Mouse (Mus musculus) frontal cortex, postnatal 36 days (tissue): ENCODE results near the gene Cer1.
A peak's percentile ranks its signal among the peaks of the same experiment; 100 is the strongest.

Experiments
- DNase-seq, 2 experiments: peaks; one replicate each; pipeline ENCODE4 v3.0.0; 2022; ENCODE audit warnings: low spot score in 2 of 2

Cer1 gene

DNA sequence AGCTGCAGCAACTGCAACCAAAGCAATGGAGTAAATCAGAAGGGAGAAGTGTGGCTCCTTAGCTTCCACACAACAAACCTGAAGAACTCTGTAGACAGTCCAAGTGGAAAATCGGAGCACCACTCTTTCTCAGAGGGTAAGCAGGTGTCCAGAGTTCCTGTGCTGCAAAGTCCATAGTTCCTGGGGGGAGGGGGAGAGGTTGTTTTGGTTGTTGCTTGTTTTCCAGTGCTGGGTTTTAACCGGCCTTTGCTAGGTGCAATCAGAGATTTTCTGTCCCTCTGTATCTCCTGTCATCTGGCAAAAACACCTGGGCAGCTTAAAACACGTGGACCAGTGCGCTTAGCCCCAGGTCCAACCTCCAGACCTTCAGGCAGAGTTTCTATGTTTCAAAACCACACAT lies 10.2 kb downstream of the Cer1 start:
- no peak for DNase-seq

DNA sequence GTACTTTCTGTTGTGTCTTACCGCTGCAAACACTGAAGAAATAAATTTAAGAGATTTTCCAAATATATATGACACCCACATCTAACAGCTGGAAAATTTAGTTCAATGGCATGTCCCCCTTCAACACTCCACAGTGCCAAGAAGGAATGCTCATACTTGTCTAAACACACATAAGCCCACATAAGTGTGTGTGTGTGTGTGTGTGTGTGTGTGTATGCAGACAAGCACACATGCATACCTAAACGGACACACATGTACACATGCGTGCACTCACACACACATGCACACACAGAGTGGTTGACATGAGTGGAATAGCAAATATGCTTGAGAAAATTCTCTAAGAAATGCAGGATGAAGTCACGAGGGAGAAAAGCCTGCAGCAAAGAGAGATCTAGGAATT lies 12.4 kb downstream of the Cer1 start:
- no peak for DNase-seq

DNA sequence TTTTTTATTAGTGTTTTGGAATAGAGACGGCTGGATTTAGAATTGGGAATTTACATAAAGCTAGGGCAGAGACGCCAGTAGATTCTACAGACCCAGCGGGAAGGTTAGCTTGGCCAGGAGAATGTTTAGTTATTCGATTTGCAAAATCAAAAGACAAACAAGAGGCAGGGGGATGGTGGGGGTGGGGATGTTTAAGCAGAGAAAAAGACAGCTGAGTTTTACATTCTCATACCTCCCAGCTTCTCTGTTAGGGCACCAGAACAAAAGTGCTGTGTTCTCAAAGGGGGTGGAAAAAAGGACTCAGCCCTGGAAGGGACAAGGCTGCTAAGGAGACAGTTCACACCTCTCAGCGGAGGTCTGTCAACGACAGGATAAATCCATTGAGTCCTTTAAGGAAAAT lies 12.8 kb downstream of the Cer1 start:
- no peak for DNase-seq

DNA sequence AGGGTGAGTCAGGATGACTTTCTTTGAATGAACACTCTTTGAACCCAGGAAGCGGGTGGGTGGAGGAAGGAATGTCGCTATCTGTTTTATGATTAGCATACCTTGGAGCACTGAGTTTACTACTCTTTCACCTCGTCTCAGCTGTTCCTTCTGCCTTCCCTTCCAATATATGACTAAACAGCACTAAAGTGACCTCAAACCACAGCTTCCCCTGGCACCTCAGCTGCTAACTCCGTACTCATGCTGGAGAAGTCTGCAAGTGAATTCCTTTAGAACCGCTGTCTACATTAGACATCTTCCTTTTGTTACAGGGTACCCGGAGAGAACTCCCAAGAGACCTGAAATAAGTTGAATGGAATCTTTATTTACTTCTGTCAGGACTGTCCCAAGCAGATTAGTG lies 14.0 kb downstream of the Cer1 start:
- no peak for DNase-seq

DNA sequence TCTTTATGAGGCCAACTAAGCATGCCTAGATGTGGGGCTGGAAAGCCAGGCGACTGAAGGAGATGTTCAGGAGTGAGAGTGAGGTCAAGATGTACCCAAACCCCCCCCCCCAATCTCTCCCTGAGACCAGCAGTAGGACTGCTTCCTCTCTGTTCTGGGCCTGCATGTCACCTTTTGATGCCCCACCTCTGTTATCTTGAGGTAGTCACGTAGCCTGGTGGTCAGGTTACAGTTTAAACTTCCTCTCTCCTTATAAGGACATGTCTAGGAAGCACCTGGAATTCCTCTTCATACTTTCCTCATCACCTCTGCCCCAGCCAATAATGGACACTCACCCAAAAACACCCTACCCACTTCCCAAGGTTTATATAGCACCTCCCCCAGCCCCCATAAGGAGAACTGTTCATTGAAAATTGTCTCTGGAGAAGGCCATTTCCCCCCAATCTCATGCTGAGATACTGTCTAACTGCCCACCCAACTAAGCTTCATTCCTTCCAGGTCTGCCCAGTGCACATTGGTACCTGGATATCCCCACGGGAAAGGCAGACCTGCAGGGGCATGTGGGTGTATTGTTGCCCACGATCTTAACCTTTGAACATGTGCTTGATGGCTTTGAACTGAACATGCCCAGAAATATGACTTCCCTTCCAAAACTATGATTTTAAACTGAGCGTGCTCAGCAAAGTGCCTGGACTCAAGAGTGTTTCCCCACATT lies 17.1 kb downstream of the Cer1 start:
- no peak for DNase-seq

DNA sequence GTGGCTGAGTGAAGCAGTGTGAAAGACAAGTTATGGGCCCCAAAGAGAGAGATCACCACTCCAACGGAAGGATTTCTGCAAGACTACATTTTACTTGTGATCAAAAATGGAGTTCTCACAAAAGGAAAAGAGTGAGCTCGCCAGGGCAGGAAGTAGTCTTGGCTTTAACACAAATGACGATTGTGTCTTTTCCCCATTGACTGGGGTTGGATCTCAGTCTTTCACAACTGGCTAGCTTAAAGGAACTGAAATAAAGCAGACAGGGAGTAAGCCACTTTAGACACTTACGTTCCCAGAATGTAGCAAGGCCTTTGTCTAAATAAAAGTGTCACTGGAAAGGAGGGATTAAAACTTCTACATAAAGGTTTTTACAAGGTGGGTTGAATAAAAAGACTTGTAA lies 17.8 kb downstream of the Cer1 start:
- no peak for DNase-seq

DNA sequence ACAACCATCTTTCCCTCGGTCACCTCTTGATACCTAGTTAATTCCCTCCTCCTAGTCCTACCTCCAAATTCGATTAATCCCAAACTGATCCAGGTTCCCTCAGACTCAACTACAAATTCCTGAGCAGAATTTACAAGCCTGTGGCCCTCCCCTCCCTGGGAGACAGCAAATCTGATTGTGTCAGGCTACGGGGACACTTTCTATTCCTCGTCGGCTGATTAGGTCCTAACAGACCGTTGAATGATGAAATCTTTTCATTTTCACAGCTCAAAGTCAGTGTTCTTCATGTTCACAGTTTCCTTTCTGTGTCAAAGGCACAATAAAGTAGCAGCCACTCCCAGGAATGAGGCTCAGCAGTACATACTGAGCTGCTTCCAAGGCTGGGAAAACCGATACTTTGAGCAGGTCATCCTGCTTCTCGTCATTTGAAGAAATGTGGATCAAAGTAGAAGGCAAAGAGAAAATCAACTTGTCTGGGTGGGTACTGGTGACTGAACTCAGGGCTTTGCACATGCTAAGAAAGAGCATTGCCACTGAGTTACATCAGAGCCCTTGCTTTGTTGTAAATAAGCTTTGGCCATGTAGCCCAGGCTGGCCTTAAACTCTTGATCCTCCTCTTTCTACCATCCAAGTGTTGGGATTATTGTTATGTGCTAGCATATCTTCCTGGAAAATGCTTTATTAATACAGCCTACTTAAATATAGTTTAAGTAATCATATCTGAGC lies 19.8 kb downstream of the Cer1 start:
- DNase-seq, result no peak

DNA sequence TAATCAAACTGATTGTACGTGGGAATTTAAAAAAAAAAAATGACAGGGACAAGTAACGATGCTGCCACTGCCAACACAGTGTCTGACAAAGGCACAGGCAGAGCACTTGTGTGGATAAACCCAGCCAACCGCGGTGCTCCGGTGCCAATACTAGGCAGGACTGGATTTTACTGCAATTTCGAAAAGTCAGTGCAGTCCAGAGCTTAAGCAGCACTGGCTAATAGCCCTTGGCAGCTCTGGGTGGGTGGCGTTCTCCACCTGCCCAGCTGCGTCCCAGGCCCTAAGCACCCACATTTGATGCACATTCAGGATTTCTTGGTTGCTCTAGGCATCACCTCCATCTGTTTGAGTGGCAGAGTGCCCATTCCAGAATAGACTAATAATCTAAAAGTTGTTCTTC lies 21.6 kb downstream of the Cer1 start:
- DNase-seq, result no peak

DNA sequence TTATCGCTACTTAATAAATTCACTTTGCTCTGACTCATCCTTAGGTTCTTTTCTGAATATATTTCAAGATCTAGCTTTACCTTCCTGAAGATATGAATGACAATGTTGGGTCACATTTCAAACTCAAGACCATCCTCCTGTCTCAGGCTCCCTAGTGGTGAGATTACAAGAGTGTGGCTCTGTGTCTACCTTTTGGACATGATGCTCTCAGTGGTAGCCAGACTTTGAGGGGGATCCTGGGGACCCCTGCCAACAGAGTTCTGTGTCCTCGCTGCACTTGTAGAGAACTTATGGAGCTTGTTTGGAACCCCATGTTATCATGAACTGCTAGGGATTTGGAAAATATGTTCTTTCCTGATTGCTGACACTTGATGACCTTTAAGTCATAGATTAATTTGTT lies 23.5 kb downstream of the Cer1 start:
- DNase-seq, result no peak

DNA sequence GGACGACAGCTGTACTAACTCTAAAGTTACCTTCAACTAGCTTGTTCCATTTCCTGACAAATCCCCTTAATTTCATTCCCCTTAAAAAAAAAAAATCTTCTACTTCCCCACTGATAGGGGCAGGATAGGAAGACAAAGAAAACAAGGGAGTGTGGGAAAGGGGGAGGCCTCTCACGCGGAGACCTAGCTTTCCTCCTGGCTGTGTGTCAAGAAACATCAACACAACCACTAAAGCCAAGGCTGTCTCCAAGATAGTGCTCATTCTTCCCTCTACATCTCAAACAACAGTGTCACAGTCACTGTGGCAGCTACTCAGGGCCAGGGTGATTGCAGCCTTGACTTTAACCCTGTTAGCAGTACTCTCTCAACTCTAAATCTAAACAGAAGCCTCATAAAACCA lies 24.4 kb downstream of the Cer1 start:
- no peak for DNase-seq

DNA sequence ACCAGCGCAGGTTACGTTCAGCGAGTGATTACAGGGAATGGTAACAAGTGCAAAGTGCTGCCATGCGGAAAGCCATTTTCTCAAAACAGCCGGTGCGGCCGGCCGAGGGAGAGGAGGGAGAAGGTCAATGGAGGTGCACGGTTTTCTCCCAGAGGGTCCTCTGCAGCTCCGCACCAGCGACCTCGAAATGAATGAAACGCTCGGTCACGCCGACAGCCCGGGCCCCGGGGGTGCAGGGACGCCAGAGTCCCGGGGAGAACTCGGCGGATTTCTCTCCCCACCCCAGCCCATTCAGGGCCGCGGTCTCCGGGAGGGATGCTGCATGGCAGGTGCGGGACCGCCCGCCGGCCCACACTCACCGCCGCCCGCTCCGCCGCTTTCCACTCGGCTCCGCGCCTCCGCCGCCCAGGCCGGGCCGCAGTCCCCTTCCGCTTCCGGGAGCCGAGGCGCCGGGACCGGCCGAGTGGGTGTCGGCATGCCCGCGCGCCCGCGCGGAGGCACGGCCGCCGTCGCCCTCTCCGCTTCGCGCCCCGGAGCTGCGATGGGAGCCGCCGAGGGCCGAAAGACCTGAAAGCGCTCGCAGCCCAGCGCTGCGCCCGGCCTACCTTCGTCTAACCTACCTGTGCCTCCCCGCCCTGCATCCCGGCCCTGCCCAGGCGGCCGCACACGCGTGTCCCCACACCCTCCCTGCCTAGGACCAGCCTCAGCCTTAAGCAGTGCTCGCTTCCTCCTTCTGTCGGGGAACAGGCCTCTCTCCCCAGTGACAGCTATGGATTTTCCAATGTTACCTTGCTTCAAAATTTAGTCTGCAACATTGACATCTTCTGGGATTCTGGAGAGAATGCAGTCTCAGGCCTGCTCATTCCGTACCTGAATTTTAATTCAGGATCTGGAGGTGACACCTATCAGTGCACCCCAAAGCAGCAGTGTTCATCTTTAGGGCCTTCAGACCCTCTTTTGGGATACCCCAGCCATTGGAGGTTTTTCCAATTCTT lies 25.5 kb downstream of the Cer1 start, which contains the start of gene Zdhhc21:
Zdhhc21 (minus strand) TSS at position 828 of the 995 bp plus-strand sequence.
- peak; percentile 81 to 87 for DNase-seq

DNA sequence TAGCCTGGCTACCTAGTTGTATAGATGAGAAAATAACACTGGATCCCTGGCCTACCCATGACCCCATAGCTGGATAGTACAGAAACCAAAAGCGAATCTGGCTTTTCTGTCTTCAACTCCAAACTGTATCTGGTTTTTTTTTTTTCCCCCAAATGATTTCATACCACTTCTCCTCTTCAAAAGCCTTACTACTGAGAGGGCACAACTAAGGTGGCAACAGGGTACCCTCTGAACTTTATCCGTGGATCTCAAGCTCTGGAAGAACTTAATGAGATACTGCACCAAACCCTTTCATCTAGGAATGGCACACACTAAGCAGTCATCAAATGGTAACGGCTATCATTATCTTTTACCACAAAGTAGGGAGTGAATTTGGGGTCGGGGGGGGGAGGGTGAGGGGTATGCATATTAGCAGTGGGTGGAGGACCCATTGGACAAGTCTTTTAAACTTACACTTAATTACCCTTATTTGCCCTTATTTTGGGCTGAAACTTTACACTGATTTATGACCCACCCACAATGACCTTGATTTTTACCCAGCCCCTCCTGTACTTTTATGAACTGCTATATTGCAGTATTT lies 26.4 kb downstream of the Cer1 start:
- DNase-seq, result no peak

DNA sequence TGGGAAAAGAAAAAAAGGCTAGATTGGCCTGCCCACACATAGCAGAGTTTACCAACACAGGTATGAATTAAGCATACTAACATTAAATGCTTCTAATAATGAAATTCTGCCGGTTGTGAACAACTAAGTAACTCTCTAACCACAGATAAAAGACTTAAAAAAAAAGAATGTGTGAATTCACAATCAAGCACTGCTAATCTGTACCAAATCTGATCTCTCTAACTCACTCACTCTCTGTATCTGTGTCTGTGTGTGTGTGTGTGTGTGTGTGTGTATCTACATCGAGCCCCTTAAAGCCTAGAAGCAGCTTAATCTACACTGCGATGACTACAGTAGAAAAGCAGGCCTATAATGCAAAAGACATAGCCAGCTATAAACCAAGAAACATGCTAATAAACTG lies 28.0 kb downstream of the Cer1 start:
- DNase-seq, result no peak

DNA sequence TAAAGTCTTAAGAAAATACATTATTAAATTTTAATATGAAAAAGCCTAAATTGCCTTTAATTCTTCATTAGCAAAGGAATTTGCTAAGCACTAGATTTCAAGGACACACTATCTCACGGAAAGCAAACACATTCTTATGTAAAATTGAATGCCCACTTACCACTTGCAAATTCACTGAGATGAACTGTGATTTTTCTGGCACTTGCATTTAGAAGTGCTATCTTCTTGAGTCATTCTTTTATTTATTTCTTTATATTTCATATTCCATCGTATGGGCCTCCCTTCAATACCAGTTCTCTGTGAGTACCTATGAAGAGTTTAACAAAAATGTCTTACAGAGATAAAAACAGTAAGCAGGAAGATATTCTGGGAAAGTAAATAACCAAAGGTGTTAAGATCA lies 31.1 kb downstream of the Cer1 start:
- no peak for DNase-seq

DNA sequence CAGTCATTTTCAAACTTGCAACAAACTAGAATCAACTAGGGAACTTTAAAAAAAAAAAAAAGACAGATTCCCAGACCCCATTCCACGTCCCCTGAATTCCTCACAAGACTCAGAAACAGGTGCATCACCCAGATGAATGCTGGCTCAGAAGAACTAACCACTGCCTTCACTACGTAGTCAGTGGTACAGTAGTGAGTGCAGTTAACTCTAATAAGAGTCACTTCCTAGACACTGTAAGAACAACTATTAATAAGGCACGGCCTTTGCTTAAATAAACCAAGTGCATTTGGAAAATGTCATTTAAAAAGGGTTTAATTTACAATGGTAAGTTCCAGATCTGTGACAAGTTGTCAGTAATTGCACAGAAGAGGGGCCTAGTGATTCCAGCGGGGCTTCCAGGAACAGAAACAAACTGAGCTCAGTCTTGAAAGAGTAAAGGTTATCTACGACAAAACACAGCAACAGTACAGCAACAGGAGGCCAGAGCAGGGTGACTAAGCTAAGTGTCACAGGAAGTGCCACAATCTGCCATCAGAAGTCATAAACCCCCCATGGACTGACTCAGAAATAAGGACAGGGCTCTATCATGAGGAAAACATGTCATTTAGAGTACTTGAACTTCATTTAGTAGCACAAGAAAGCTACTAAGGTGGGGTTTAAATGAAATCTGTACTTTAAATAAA lies 36.3 kb downstream of the Cer1 start:
- no peak for DNase-seq

DNA sequence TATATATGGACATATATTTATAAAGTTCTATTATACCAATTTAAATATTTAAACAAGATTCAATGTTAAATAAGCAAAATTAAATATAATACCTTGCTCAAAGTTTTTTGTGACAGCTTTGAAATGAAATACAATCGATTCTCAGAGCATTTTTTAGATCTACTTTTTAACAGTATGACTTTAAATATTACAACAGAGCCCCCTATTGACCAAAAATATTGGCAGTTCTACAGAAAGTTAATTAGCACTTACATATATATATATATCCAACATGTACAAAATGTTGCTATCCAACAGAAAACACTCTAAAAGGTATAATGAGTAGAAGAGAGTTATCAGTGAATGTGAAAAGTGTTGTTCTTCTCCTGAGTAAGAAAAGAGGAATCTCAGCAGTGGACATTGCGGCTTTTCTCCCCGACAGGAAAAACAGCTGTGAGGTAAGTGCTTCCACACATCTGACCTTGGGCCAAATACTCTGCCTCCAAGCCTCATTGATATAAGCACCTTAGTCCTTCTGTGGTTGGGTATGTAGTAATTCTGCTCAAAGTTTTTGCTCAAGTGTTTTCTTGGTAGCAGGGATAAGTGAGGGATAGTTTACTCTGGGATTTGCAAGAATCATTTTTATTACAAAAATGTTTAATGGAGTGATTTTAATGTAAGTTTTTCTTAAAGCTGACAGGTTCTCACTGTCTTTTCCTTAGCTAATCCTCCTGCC lies 47.3 kb downstream of the Cer1 start:
- no peak for DNase-seq
